Mouse (Mus musculus) adrenal gland, postnatal 25 days (tissue): Measurements from ENCODE around the gene Ptpn3. TPM values are rescaled to one million over a fixed set of nuclear protein-coding genes. Genes with fewer than 3 reads are reported as not detected.
A peak's percentile ranks its signal among the peaks of the same experiment; 100 is the strongest.

Experiments
- DNase-seq: peaks from one replicate; pipeline ENCODE4 v3.0.0; 2021; ENCODE audit warnings: mixed read lengths
- total RNA-seq: library from RNA; stranded (reverse); gene quantifications from 2 replicates; pipeline ENCODE4 v1.2.3, GENCODE M21; 2021

Gene Ptpn3
- total RNA-seq, 1 experiment from 2014 or later = 37.1 TPM

DNA sequence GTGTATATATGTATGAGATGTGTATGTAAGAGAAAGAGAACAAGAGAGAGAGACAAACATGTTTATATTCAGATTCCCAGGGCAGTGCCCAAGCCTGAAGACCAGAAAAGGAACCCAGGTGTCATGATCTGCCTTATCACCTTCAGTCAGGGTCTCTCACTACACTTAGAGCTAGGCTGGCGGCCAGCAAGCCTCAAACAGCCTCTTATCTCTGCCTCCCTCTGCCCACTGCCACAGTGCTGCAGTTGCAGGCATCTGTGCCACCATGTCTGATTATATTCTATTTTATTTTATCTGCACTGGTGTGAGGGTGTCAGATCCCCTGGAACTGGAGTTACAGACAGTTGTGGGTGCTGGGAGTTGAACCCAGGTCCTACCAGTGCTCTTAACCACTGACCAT, 133.4 kb downstream of the Ptpn3 start:
- DNase-seq = no peak

DNA sequence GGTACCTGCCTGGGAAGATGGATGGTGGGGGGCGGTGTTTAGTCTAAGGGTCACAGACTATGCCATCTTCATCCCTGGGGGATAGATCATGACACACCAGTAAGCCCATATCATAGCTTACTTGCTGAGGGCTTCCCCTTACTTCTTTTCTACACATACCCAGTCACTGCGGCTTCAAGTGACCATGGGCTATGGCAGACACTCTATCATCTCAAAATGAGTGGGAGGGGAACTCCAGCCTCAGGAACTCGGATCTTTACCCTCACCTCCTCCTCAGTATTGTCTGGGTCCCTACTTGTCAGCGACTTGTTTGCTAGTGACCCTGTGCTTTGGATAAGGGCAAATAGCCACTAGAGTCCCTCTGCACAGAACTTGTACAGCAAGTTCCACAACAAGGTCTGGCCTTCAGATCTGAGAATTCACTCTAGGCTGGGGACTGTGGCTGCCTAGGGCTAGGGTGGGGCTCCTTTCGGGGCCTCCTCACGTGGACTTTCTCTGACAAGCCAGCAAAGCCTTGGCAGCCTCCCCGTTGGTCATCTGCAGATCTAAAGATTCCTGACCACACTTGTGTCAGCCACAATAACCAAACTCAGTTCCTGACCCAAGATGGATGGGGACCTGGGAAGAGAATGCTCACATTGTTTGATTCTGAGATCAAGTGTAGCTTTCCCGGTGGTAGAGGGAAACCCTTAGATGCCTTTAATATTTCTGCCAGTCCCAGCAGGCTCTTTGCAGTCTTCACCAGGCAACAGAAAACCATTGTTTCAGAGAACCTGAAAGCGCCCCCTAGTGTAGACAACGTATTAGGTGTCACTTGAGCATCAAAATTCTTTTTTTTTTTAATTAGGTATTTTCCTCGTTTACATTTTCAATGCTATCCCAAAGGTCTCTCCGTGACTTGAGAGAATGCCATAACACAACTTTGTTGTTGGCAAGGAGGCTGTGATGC, 134.4 kb downstream of the Ptpn3 start:
- no peak for DNase-seq

DNA sequence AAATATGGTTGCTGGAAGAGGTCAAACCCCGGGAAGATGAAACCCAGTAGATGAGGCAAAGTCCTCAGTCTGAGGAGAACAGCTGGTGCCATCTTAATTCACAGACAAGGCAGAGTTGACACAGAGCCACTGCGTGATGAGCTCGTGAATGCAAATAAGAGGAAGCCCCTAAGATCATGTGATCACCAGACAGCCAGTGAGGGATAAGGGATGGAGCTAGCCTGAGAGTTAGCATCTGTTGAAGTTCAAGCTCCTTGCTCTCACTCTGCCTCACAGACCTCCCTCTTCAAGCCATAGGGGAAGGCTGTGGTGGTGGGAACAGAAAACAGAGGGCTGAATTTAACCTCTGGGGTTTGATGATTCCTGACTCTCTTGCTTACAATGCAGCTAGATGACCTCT, 136.0 kb downstream of the Ptpn3 start:
- DNase-seq = no peak

DNA sequence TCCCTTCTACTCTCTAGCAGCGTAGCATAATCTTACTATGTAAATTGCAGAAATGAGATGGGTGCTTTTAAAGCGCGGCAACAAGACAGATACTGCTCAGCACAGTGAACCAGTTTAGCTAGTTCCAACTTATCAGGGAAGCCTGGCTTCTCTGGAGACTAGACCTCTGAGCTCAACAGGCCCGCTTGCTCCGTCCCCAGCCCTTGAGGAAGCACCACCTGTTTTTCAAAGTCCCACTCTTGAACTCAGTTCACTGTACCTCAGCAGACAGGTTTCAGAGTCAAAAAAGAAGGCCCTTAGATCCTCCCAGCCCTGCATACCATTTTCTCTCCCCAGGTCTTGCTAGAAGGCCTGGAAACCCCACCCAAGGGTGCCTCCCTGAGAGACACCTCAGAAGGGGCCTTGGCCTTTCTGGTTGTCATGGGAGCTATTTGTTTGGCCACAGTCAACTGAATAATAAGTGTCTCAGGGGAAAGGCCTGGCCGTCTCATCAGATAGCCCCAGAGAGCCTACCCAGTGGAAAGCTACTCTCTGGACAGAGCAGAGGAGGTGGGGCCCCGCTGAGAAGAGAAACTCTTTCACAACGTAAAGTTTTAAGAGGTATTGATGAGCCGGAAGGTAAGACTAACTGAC, 136.9 kb downstream of the Ptpn3 start:
- peak; percentile 8 for DNase-seq

DNA sequence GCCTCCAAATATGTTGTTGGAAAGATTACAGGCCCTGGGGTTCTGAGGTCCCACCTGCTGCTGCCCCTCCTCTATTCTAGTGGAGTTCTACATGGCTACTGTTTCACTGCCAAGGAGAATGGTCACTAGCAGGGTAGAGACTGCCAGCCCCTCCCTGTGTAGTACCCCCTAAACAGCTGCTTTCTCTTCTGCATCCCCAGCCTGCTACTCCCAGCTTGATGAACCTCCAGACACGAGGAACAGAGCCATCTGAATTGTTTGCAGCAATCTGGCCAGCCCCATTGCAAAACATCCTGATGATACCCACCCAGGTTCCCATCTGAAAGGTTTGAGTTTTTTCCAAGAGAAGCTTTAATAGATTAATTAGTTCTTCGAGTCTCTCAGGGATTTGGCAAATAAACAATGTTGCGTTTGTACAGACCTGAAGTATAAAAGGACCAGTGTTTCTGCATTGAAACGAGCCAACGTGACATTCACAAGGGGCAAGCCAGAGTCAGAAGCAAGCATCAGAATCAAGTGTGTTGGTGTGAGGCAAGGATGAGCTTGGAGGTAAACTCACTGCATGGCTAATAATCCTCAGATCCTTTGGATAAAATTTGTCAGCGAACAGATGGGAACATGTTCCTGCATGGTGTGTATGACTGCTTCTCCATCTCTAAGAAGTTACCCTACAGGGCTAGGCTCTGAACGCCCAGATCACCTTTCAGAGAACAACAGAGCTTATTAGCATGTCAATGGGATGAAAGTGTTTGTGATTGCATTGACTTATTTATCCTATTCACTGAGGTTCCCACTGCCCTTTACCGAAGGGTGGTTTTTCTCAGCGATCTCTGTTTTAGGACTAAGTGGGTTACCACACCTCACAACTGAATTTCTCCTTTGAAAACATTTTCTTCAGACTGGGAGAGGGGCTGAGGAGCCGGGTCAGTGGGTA, 138.6 kb downstream of the Ptpn3 start:
- DNase-seq = no peak

DNA sequence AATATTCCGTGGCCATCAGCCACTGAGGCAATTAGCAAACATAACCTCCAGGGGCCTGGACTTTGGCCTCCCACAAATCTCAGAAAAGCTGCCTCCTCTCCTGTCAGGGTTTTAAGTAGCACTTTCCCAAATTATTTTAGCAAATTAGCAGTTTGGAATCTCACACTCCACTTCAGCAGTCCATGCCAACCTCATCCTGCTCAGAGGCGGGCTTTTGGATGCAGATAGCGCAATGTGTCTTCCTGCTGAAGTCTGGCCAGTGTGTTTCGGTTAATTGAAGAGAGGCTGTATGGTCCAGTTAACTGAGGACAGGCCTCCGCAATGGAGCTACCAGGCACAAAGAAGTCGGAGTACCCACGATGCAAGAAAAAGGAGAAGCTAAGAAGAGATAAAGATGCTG, 141.1 kb downstream of the Ptpn3 start:
- no peak for DNase-seq

DNA sequence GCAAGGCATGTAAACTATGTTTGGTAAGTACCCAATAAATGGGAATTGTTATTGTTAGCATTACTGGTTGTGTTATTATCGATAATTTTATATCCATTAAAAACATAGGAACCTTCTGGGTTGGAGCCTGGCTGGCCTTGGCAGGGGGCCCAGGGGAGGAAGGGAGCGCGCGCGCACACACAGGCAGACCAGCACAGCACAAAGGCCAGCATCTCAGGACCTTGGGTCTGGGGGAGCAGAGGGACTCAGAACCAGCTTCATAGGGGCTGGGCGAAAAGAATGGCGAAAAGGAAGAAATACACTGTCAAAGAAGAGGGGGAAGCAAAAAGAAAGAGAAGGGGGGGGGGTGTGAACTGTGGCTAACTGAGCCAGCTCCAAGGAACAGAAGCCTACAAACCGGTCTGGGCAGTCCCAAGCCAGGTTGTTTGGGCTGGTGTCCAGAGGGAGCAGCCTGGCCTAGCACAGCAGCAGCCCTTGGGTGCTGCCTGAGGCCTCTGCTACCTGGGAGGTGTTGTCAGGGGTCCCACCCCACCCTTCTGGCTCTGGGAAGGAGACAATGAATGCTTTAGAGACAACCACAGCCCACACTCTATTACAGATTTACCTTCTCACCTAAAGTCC, 145.0 kb downstream of the Ptpn3 start:
- peak; percentile 23 for DNase-seq

DNA sequence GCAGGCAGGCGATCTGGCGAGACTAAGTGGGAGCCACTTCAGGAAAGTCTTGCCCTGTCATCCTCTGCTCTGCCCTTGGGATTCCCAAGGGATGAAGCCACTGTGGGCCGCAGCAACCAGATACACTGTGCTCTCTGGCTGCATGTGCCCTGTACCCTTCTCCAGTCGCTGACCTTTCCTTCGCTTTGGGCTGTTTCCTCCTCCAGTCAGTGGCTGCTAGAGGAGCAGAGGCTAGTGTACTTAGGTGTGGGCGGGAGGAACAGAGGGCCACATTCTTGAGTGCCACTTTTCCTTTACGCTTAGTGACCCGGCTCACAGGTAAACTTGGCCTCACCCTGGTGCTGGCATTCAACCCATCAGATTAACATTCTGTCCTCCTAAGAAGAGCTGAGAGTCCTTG, 147.8 kb downstream of the Ptpn3 start:
- DNase-seq = no peak

DNA sequence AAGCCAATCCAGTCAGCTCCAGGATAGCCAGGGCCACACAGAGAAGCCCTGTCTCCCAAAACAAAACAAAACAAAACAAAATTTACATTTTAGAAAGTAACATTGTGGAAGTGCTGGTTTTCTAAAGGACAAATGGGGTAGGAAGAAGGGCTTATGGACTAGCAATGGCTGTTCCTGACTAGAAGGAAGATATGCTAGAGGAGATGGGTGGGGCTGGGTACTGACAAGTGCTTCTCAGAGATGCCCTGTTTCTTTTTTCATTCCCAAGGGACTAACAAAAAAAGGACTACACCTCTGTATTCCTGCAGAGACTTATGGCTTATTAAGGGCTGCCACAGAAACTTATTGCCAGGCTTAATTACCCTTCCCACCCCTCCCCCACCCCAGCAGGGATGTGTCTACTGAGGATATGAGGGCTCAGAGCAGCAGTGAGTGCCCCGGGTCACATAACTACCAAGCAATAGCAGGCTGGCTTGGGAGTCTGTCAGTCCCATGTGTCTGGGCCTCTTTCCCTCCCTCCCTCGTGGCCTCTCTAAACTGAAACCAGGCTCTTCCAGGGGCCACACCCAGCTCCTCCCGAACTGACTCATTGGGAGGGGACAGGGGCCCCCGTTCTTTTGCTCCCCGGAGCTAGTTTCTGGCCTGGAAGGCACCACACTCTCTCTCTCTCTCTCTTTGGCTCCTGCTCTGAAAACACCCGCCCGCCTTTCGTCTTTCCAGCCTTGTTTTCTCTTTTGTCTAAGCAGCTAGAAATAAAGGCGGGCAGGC, 148.4 kb downstream of the Ptpn3 start:
- peak; percentile 28 for DNase-seq

DNA sequence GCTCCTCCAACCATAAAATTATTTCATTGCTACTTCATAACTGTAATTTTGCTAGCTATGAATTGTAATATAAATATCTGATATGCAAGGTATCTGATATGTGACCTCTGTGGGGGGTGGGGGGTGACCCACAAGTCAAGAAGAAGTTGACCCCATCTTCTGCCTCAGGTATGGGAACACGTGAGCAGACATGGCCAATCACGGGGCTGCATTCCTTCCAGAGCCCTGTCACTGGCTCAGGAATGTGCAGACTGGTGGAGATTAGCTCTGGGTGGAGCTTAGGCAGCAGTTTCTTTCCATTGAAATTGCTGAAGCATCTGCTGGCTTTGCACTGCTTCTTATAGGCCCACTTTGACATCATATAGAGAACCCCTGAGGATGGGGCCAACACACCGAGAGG, 153.5 kb downstream of the Ptpn3 start:
- no peak for DNase-seq

DNA sequence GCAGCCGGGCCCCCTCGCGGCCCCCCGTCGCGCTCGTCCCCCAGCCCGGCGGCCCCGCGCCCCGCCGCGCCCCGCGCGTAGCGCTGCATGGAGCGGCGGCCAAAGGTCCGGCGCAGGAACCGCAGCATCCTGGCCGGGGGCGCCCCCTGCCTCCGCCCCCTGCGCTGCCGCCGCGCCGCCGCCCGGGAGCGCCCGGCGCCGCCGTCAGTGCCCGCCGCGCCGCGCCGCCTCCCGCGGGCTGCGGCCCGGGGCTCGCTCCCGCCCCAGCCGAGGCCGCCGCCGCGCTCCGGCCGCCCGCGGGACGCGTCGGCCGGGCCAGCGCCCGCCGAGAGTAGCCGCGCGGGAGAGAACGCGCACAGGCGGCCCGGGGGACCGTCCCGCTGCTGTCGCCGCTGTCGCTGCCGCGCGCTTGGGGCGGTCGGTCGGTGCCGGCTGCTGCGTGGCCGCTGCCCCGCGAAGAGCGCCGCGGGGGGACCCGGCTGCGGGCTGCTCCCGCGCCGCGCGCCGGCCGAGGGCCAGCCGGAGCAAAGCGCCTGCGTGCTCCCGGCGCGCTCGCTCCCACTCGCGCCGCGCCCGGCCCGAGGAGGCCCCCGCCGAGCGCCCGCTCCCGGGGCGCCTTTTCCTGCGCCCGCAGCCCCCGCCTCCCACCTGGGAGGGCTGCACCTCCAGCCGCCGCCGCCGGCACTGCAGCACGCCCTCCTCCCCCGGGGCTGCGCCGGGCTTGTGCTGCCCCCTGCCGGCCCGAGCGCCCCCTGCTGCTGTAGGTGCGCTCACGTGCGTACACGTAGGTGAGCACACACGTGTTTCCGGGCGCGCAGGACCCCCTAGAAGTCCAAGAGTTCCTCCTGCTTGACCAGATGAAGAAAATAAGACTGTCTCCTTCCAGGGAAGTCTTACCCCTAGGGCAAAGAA, 158.4 kb downstream of the Ptpn3 start, which contains the start of gene Epb41l4b:
TSS of gene Epb41l4b (minus strand) at position 412 of the 912 bp plus-strand sequence.
- peak; percentile 88 for DNase-seq

DNA sequence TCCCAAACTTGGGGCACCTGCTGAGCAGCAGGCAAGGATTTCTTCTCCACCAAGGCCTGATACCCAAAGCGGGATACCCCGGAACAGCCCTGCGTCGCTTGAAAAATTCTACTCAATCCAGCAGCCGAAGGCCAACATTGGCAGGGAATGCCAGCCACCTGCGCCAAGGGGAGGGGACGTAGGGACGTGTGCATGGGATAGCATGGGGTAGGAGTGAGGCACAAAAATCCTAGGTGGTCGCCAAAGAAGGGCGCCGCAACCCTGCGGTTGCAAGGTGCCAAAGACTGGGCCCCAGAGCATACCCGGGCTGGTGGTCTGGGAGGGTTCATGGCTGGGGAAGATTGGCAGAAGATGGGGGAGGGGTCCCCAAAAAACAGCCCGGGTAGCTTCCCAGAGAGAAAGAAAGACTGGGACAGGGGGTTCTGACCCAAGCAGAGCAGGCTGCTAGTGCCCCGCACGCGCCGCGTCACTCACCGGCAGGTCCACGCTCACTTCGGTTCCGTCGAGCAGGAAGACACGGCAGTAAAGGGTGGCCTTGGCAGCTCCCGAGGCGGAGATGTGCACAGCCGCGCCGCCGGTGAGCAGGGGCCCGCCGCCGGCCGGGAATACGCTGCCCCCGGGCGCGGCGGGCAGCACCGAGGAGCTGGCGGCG, 159.1 kb downstream of the Ptpn3 start:
- no peak for DNase-seq

DNA sequence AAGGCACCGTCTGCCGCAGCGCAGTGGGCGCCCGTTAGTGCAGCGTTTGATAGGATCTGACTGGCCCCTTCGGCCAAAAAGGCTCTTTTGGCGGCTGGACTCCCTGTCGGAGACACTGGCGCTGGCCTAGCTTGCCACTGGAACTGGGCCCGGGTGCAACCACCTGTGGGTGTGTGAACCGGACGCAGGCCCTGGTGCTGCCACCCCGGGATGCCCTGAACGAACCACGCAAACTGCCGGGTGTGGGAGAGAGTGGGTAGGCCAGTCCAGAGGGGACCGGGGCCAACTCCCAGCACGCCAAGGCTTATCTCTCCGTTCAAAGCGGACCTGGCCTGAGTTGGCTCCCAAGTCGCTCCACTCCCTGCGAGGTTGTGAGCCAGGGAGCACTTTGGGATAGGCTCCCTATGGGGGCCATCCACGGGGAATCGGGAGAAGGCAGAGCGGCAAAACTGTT, 159.7 kb downstream of the Ptpn3 start:
- peak; percentile 18 for DNase-seq

DNA sequence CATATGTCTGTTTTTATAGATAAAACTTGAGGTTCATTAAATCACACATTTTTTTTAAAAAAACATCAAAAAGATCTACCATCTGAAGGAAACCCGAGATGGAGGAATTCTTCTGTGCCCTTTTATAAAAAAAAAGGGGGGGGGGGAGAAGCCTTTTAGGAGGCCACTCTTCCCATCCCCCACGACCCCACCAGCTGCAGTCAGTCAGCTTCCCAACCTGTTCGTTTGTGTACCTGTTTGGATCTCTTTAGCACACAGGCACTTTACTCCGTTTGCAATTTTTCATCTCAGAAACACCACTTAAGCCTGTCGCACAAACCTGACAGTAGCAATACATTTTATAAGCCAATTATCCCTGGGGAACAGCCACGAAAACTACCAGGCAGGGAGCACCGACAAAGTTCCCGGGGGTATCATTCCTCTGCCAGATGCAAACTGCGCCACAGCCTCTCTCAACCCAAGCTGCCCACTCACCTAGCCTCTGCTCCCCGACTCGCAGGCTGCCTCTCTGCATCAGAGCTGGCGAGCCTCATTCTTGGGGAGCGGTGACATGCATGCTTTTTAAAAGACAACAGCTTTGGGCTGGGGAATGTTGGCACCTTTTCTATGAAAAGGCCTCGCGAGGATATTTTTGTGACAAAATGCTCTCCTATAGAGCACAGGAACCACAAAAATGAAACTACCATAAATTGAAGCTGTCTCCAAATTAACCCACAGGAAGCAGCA, 160.5 kb downstream of the Ptpn3 start:
- no peak for DNase-seq
